Mouse (Mus musculus) naive thymus-derived CD4-positive, alpha-beta T cell, adult 2 months (primary cell): Measurements from ENCODE around the gene Gm8857.
"Not testable (repeated sequence)": the region's sequence is repeated elsewhere in the genome, so short reads cannot be mapped to it uniquely, and the experiment has no call there.

ENCODE experiments used
- DNase-seq: peaks from one replicate; pipeline ENCODE4 v3.0.0-alpha.2; 2011; ENCODE audit warnings: low read depth

Gene Gm8857

GRCm38 (mm10) chr5:10947505-10947904 is at the start of gene Gm8857, which contains the start of gene Gm8871:
Gm8857 (plus strand) TSS chr5:10947807.
Gm8871 (plus strand) TSS chr5:10947805.
- DNase-seq, result not testable (repeated sequence)

- not testable (repeated sequence) for DNase-seq
Observed at GRCm38 (mm10) chr5:10953512-10953911, 5.9 kb downstream of the Gm8857 start.

DNA sequence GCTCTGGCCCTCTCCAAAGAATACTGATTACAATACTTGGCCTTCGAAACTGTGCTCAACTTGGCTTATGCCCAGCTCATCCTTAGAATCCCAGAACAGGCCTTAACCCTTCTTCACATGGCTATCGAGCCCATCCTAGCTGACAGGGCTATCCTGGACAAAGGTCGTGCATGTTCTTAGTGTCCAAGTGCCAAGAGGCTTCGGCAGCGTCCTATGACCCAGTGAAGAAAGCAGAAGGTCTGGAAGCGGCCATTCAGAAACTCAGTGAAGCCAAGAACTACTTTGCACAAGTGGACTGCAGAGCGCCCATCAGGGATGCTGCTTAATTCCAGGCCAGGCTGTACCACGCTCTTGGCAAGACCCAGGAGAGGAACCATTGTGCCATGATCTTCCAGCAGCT is 10.4 kb downstream of the Gm8857 start:
- not testable (repeated sequence) for DNase-seq
